Mouse (Mus musculus) skeletal muscle tissue, adult 2 months (tissue): ENCODE data around the gene Slc45a1.

Experiments used
- DNase-seq: peaks from one replicate; pipeline ENCODE4 v3.0.0-alpha.2; 2012; ENCODE audit warnings: low read depth, low spot score

Slc45a1 gene

GRCm38 (mm10) chr4:150651390-150652277 is at the start of gene Slc45a1:
Slc45a1 (minus strand) TSS chr4:150652174.
- DNase-seq = no peak

- no peak for DNase-seq
Observed at GRCm38 (mm10) chr4:150700849-150701248, 48.9 kb upstream of the Slc45a1 start.

- DNase-seq = no peak
Observed at GRCm38 (mm10) chr4:150694434-150695108, 42.6 kb upstream of the Slc45a1 start.

- no peak for DNase-seq
Observed at GRCm38 (mm10) chr4:150692861-150693403, 41.0 kb upstream of the Slc45a1 start.

- DNase-seq = peak; percentile 74
Observed at GRCm38 (mm10) chr4:150690759-150691158, 38.8 kb upstream of the Slc45a1 start.

- no peak for DNase-seq
Observed at GRCm38 (mm10) chr4:150689553-150689952, 37.6 kb upstream of the Slc45a1 start.

- DNase-seq = no peak
Observed at GRCm38 (mm10) chr4:150687126-150687753, 35.3 kb upstream of the Slc45a1 start.

GRCm38 (mm10) chr4:150686538-150686937 is 34.6 kb upstream of the Slc45a1 start:
- DNase-seq = no peak

- DNase-seq = no peak
Observed at GRCm38 (mm10) chr4:150685778-150686493, 34.0 kb upstream of the Slc45a1 start.

GRCm38 (mm10) chr4:150685043-150685777 is 33.2 kb upstream of the Slc45a1 start:
- no peak for DNase-seq

- no peak for DNase-seq
Observed at GRCm38 (mm10) chr4:150680373-150680772, 28.4 kb upstream of the Slc45a1 start.

- no peak for DNase-seq
Observed at GRCm38 (mm10) chr4:150678789-150679188, 26.8 kb upstream of the Slc45a1 start.

GRCm38 (mm10) chr4:150677846-150678224 is 25.9 kb upstream of the Slc45a1 start:
- no peak for DNase-seq

- no peak for DNase-seq
Observed at GRCm38 (mm10) chr4:150677126-150677845, 25.3 kb upstream of the Slc45a1 start.

GRCm38 (mm10) chr4:150676029-150676428 is 24.1 kb upstream of the Slc45a1 start:
- no peak for DNase-seq

- DNase-seq = no peak
Observed at GRCm38 (mm10) chr4:150675274-150675673, 23.3 kb upstream of the Slc45a1 start.

- DNase-seq = no peak
Observed at GRCm38 (mm10) chr4:150665806-150666205, 13.8 kb upstream of the Slc45a1 start.

- no peak for DNase-seq
Observed at GRCm38 (mm10) chr4:150664726-150665125, 12.8 kb upstream of the Slc45a1 start.

GRCm38 (mm10) chr4:150663192-150663591 is 11.2 kb upstream of the Slc45a1 start:
- DNase-seq = no peak

- no peak for DNase-seq
Observed at GRCm38 (mm10) chr4:150661886-150662285, 9.9 kb upstream of the Slc45a1 start.
